Mouse (Mus musculus): Measurements from ENCODE around the gene Gramd1b. TPM values are rescaled to one million over a fixed set of nuclear protein-coding genes. Genes with fewer than 3 reads are reported as not detected.

Gene Gramd1b
- polyA plus RNA-seq, 1 experiment from 2014 or later = 2.7 TPM

GRCm38 (mm10) chr9:40294866-40295265 is 236.3 kb downstream of the Gramd1b start:
- TF ChIP-seq CTCF (IDR thresholded peaks at IDR 0.05; ENCODE audit: low read depth) = no peak
- Histone ChIP-seq H3K9me3 (ENCODE audit: low read depth, low read length) (no peaks in the 10 kb centered on the region), H3K4me1 (ENCODE audit: insufficient read depth) (no peaks in the 10 kb centered on the region), H3K4me3 (ENCODE audit: low read depth, low read length) (no peak overlapping the region), H3K36me3 (ENCODE audit: insufficient read depth) (0 out of 2 replicates have a peak, but pooled peaks cover 2% of the 10 kb centered on the region), H3K27me3 (ENCODE audit: insufficient read depth, low read length) (no peaks in the 10 kb centered on the region), H3K27ac (ENCODE audit: low read depth) (no peak overlapping the region), H3K9ac (no peak overlapping the region), H3K4me2 (no peak overlapping the region)
- DNase-seq (no peak), ATAC-seq (ENCODE audit: insufficient read depth) (no peak)
- 85% methylated on average over 1 of the region's 1 CpGs for WGBS

- no peak for TF ChIP-seq CTCF (IDR thresholded peaks at IDR 0.05; ENCODE audit: low read depth)
- Histone ChIP-seq H3K9ac (no peak overlapping the region), H3K9me3 (ENCODE audit: low read depth, low read length) (no peaks in the 10 kb centered on the region), H3K27me3 (ENCODE audit: insufficient read depth, low read length) (no peaks in the 10 kb centered on the region), H3K4me3 (ENCODE audit: low read depth, low read length) (no peak overlapping the region), H3K4me1 (ENCODE audit: insufficient read depth) (no peaks in the 10 kb centered on the region), H3K36me3 (ENCODE audit: insufficient read depth) (no peaks in the 10 kb centered on the region), H3K27ac (ENCODE audit: low read depth) (no peak overlapping the region), H3K4me2 (no peak overlapping the region)
- ATAC-seq (ENCODE audit: insufficient read depth) (no peak), DNase-seq (no peak)
- WGBS = 80% methylated on average over 5 of the region's 5 CpGs
These were observed 237.0 kb downstream of the Gramd1b start for GRCm38 (mm10) chr9:40294210-40294609.

GRCm38 (mm10) chr9:40293740-40294139 is 237.4 kb downstream of the Gramd1b start:
- Histone ChIP-seq H3K27me3 (ENCODE audit: insufficient read depth, low read length) (no peaks in the 10 kb centered on the region), H3K4me3 (ENCODE audit: low read depth, low read length) (no peak overlapping the region), H3K4me1 (ENCODE audit: insufficient read depth) (no peaks in the 10 kb centered on the region), H3K9ac (no peak overlapping the region), H3K9me3 (ENCODE audit: low read depth, low read length) (no peaks in the 10 kb centered on the region), H3K36me3 (ENCODE audit: insufficient read depth) (no peaks in the 10 kb centered on the region), H3K27ac (ENCODE audit: low read depth) (no peak overlapping the region), H3K4me2 (no peak overlapping the region)
- ATAC-seq (ENCODE audit: insufficient read depth) (no peak), DNase-seq (no peak)
- 84% methylated on average over 5 of the region's 5 CpGs for WGBS
- no peak for TF ChIP-seq CTCF (IDR thresholded peaks at IDR 0.05; ENCODE audit: low read depth)

GRCm38 (mm10) chr9:40293286-40293685 is 237.9 kb downstream of the Gramd1b start:
- Histone ChIP-seq H3K4me1 (ENCODE audit: insufficient read depth) (no peaks in the 10 kb centered on the region), H3K27me3 (ENCODE audit: insufficient read depth, low read length) (no peaks in the 10 kb centered on the region), H3K27ac (ENCODE audit: low read depth) (no peak overlapping the region), H3K4me3 (ENCODE audit: low read depth, low read length) (no peak overlapping the region), H3K9ac (no peak overlapping the region), H3K36me3 (ENCODE audit: insufficient read depth) (no peaks in the 10 kb centered on the region), H3K4me2 (no peak overlapping the region), H3K9me3 (ENCODE audit: low read depth, low read length) (no peaks in the 10 kb centered on the region)
- no peak for ATAC-seq (ENCODE audit: insufficient read depth)
- TF ChIP-seq CTCF (IDR thresholded peaks at IDR 0.05; ENCODE audit: low read depth) = no peak
- 90% methylated on average over 8 of the region's 8 CpGs for WGBS
- no peak for DNase-seq

- Histone ChIP-seq H3K27me3 (ENCODE audit: insufficient read depth, low read length) (no peaks in the 10 kb centered on the region), H3K27ac (ENCODE audit: low read depth) (no peak overlapping the region), H3K9me3 (ENCODE audit: low read depth, low read length) (no peaks in the 10 kb centered on the region), H3K4me2 (no peak overlapping the region), H3K36me3 (ENCODE audit: insufficient read depth) (no peaks in the 10 kb centered on the region), H3K4me3 (ENCODE audit: low read depth, low read length) (no peak overlapping the region), H3K4me1 (ENCODE audit: insufficient read depth) (no peaks in the 10 kb centered on the region), H3K9ac (no peak overlapping the region)
- ATAC-seq (ENCODE audit: insufficient read depth) (no peak), DNase-seq (no peak)
- TF ChIP-seq CTCF (IDR thresholded peaks at IDR 0.05; ENCODE audit: low read depth) = no peak
- 53% methylated on average over 4 of the region's 4 CpGs for WGBS
These were observed 238.7 kb downstream of the Gramd1b start for GRCm38 (mm10) chr9:40292475-40292874.

- H3K4me2 ChIP-seq = no peak overlapping the region
- no peaks in the 10 kb centered on the region for H3K9me3 ChIP-seq (ENCODE audit: low read depth, low read length)
- no peaks in the 10 kb centered on the region for H3K4me1 ChIP-seq (ENCODE audit: insufficient read depth)
- WGBS = 84% methylated on average over 7 of the region's 7 CpGs
- H3K9ac ChIP-seq = no peak overlapping the region
- TF ChIP-seq CTCF (IDR thresholded peaks at IDR 0.05; ENCODE audit: low read depth) = no peak
- H3K4me3 ChIP-seq (ENCODE audit: low read depth, low read length) = no peak overlapping the region
- no peaks in the 10 kb centered on the region for H3K27me3 ChIP-seq (ENCODE audit: insufficient read depth, low read length)
- ATAC-seq (ENCODE audit: insufficient read depth) (no peak), DNase-seq (no peak)
- H3K27ac ChIP-seq (ENCODE audit: low read depth) = no peak overlapping the region
- H3K36me3 ChIP-seq (ENCODE audit: insufficient read depth) = no peaks in the 10 kb centered on the region
These were observed 248.2 kb downstream of the Gramd1b start for GRCm38 (mm10) chr9:40282968-40283367.

- ATAC-seq (ENCODE audit: insufficient read depth) (no peak), DNase-seq (no peak)
- no peak overlapping the region for H3K4me3 ChIP-seq (ENCODE audit: low read depth, low read length)
- H3K27ac ChIP-seq (ENCODE audit: low read depth) = no peak overlapping the region
- WGBS = 92% methylated on average over 7 of the region's 7 CpGs
- no peaks in the 10 kb centered on the region for H3K4me1 ChIP-seq (ENCODE audit: insufficient read depth)
- no peak overlapping the region for H3K9ac ChIP-seq
- H3K9me3 ChIP-seq (ENCODE audit: low read depth, low read length) = no peaks in the 10 kb centered on the region
- no peaks in the 10 kb centered on the region for H3K27me3 ChIP-seq (ENCODE audit: insufficient read depth, low read length)
- TF ChIP-seq CTCF (IDR thresholded peaks at IDR 0.05; ENCODE audit: low read depth) = no peak
- no peaks in the 10 kb centered on the region for H3K36me3 ChIP-seq (ENCODE audit: insufficient read depth)
- H3K4me2 ChIP-seq = no peak overlapping the region
These were observed 251.7 kb downstream of the Gramd1b start for GRCm38 (mm10) chr9:40279438-40279837.

- WGBS = 79% methylated on average over 3 of the region's 3 CpGs
- no peak for DNase-seq
- no peak for TF ChIP-seq CTCF (IDR thresholded peaks at IDR 0.05; ENCODE audit: low read depth)
These were observed 253.5 kb downstream of the Gramd1b start for GRCm38 (mm10) chr9:40277671-40278070.

More at GRCm38 (mm10) chr9:40277671-40278070, 253.5 kb downstream of the Gramd1b start:
- no peaks in the 10 kb centered on the region for H3K36me3 ChIP-seq (ENCODE audit: insufficient read depth)
- H3K4me1 ChIP-seq (ENCODE audit: insufficient read depth) = no peaks in the 10 kb centered on the region
- H3K27me3 ChIP-seq (ENCODE audit: insufficient read depth, low read length) = no peaks in the 10 kb centered on the region
- no peak overlapping the region for H3K4me2 ChIP-seq
- ATAC-seq (ENCODE audit: insufficient read depth) = no peak
- no peak overlapping the region for H3K4me3 ChIP-seq (ENCODE audit: low read depth, low read length)
- H3K9ac ChIP-seq = no peak overlapping the region
- no peak overlapping the region for H3K27ac ChIP-seq (ENCODE audit: low read depth)
- H3K9me3 ChIP-seq (ENCODE audit: low read depth, low read length) = no peaks in the 10 kb centered on the region
